Mouse (Mus musculus) G1E-ER4 (cell line): Measurements from ENCODE around the gene F2. TPM values are rescaled to one million over a fixed set of nuclear protein-coding genes. Genes with fewer than 3 reads are reported as not detected.

Experiments used
- GATA1 ChIP-seq: IDR thresholded peaks from one replicate; pipeline ENCODE4 v1.8.0; 2012; ENCODE audit warnings: low read length, inconsistent platforms
- polyA plus RNA-seq: library from polyadenylated mRNA; stranded (reverse); fragments of >175 nt; gene quantifications from 2 replicates; pipeline ENCODE4 v1.2.3, GENCODE M21; 2012

The F2 gene
- polyA plus RNA-seq, 1 experiment = not detected

DNA sequence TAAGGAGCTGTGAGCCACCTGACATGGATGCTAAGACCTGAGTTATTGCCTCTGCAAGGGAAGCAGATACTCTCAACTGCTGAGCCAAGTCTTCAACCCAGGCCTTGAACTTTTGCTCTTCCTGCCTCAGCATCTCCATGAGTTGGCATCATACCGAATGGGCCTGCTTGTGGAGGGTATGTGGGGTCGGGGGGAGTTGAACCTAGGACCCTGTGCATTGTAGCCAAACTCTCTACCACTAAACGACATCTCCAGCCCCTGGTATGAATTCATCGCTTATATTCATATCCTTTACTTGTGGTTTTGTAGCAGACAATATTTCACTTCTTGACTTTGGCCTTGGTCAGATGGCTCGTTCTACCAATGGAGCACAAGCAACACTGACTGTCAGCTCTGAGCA is 4.4 kb downstream of the F2 start:
- no peak for TF ChIP-seq GATA1

DNA sequence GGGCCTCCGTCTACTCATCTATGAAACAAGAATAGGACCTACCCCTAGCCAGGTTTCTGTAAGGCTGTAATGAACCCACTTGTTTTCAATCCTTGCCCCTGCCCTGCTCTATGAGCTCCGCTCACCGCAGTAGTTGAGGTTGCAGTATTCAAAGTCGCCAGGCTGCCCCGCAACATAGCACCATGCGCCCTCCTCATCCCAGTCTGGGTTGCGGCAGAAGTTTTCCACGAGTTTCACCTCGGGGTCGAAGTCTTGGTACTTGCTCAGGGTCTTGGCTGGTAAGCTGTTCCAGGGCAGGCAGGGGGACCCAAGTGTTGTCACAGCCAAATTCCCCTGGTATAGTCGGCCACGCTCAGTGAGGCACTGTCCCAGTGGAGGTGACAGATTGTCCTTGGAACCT is 5.8 kb downstream of the F2 start:
- no peak for TF ChIP-seq GATA1

DNA sequence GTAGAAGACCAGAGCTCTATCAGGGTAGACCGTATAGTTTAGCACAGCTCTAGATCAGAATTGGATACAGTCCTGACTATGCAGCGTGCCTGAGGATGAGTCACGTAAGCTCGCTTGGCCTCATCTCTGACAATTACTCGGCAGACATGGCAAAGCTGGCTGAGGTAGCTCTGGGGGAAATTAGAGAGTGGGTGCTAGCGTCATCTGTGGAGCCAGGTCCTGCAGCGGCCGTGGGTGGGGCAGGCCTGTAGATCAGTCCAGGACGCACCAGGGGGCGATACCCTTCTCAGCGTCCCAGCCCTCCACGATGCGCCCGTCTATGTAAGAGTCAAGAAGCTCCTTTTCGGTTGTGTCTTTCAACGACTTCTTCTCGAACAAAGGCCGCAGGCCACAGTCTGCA is 6.5 kb downstream of the F2 start:
- TF ChIP-seq GATA1 = no peak

DNA sequence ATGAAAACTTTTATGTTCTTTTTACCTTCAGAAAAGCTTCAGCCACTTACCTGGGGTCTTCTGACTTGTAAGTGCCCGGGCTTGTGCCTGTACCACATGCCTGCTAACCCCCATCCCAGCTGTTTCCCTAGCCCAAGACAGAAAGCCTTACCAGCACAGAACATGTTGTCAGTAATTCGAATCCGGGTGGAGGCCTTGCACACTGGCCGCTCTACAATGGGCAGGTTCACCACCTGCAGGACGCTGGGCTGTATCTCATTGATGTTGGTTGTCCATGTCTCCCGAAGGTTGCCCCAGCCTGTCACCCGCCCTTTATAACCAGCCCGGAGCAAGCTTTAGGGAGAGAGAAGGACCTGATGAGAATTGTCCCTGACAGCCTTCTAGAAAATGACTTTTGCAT is 8.0 kb downstream of the F2 start:
- TF ChIP-seq GATA1 = no peak

DNA sequence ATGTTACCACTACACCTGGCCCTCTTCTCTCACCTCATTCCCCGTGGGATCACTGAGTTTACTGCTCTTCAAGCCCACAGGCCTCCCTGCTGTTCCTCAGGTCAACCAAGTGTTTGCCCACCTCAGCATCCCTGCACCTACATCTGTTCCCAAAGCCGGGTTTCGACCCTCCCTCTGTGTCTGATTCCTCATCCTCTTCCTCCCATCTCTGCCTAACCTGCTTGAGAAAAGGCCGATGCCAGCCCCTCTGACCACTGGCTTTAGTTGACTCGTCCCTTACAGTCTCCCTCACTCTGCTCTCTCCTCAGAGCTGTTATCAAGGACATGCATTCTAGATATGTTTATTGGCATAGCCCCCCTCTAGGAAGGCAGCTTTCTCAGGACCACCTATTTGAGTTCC is 8.7 kb downstream of the F2 start:
- no peak for TF ChIP-seq GATA1

DNA sequence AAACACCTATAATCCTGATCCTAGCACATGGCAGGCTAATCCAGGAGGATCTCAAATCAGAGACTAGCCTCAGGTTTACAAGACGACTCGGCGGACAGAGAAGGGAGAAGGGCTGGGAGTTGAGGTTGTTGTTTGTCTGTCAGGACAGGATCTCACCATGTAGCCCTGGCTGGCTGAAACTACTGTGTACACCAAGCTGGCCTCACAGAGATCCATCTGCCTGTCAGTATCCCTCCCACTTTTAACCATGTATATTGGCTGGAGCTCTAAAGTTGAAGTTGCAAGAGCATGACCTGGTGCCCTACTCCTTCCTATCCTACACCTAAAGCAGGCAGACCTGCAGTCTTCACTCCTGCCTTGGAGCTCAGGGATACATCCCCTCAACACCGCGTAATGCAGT is 13.9 kb downstream of the F2 start:
- no peak for TF ChIP-seq GATA1

DNA sequence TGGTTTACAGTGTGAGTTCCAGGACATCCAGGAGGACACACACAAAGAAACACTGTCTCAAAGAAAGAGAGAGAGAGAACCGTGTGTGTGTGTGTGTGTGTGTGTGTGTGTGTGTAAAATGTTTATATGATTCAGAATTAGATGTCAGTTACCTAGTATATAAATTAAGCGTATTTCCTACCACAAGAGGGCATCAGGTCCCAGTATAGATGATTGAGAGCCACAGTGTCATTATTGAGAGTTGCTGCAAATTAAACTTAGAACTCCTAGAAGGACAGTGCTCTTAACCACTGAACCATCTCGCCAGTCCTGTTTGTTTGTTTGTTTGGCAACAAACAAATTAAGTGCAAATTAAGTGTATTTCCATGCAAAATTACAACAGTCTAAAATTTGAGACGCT is 33.8 kb downstream of the F2 start:
- TF ChIP-seq GATA1 = no peak

DNA sequence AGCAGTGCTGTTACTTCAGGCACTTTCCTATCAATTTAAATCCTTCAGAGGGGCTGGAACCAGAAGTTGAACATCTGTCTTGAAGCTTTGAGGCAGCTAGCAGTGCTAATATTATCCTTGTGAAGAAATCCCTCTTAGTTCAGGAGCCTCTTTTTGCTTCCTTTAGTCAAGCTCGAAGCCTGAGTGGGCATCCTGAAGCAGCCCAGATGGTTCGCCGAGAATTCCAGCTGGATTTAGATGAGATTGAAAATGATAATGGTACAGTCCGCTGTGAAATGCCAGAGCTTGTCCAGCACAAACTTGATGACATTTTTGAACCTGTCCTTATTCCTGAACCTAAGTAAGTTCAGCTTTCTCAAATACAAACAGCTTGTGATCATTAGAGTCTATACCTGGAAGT is 35.7 kb downstream of the F2 start:
- no peak for TF ChIP-seq GATA1

DNA sequence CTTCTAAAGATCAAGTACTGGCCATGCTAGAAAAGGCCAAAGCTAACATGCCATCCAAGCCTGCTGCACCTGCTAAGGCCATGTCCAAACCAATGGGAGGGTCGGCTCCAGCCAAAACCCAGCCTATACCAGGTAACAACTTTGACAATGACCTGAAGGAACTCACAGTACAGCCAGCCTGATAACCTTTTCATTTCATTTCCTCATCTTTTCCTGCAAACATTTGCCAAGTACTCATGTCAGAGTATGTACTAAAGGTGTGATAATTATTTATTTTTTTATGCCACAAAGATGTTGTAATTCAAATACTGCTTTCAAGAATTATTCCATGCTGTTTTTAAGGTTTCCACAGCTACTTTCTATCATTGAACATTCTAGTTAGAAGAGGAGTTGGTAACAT is 50.0 kb downstream of the F2 start:
- TF ChIP-seq GATA1 = no peak

DNA sequence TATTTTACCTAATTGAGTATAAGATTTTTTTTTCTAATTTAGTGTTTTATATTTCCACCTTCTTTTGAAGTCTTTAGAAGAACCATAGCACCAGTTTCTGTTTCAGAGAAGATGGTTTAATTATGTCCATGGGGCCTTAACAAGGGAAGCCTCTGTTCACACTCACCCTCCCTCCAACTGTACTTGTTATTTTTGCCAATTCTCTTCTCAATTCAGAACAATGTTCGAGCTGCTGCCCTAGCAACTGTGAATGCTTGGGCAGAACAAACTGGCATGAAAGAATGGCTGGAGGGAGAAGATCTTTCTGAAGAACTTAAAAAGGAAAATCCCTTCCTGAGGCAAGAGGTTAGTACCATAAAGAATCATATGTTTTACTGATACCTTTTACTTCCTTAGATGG is 55.3 kb downstream of the F2 start:
- no peak for TF ChIP-seq GATA1

Other genes starting within 250 kb of the F2 start
- gene 1110051M20Rik, start 191.7 kb downstream of the F2 start, polyA plus RNA-seq = 0.08 and 0.12 TPM in 2 replicates
- gene Lrp4, start 178.9 kb downstream of the F2 start, polyA plus RNA-seq = not detected in 2 replicates
- gene Ckap5, start 109.7 kb downstream of the F2 start, polyA plus RNA-seq = 2.3 and 4.0 TPM in 2 replicates
- 16.9 and 19.1 TPM in 2 replicates for gene Zfp408, start 13.4 kb upstream of the F2 start, polyA plus RNA-seq
- gene Arhgap1, start 13.4 kb upstream of the F2 start, polyA plus RNA-seq = 30.0 and 36.6 TPM in 2 replicates
- gene Atg13, start 74.2 kb upstream of the F2 start, polyA plus RNA-seq = 30.5 and 32.9 TPM in 2 replicates
- 1.0 and 2.2 TPM in 2 replicates for gene Harbi1, start 74.4 kb upstream of the F2 start, polyA plus RNA-seq
- gene Ambra1, start 93.7 kb upstream of the F2 start, polyA plus RNA-seq = 25.9 and 26.4 TPM in 2 replicates